Mouse (Mus musculus) urinary bladder, adult 2 months (tissue): ENCODE data around the gene Etl4. TPM values are rescaled to one million over a fixed set of nuclear protein-coding genes. Genes with fewer than 3 reads are reported as not detected.

Experiments used
- DNase-seq: peaks from one replicate; pipeline ENCODE4 v3.0.0; 2022; ENCODE audit warnings: low spot score
- polyA plus RNA-seq: library from polyadenylated mRNA; depleted of rRNA; stranded (reverse); fragments of >200 nt; gene quantifications from 2 replicates; pipeline ENCODE4 v1.2.3, GENCODE M21; 2012

Etl4 gene
- polyA plus RNA-seq, 1 experiment = 40.5 TPM

DNA sequence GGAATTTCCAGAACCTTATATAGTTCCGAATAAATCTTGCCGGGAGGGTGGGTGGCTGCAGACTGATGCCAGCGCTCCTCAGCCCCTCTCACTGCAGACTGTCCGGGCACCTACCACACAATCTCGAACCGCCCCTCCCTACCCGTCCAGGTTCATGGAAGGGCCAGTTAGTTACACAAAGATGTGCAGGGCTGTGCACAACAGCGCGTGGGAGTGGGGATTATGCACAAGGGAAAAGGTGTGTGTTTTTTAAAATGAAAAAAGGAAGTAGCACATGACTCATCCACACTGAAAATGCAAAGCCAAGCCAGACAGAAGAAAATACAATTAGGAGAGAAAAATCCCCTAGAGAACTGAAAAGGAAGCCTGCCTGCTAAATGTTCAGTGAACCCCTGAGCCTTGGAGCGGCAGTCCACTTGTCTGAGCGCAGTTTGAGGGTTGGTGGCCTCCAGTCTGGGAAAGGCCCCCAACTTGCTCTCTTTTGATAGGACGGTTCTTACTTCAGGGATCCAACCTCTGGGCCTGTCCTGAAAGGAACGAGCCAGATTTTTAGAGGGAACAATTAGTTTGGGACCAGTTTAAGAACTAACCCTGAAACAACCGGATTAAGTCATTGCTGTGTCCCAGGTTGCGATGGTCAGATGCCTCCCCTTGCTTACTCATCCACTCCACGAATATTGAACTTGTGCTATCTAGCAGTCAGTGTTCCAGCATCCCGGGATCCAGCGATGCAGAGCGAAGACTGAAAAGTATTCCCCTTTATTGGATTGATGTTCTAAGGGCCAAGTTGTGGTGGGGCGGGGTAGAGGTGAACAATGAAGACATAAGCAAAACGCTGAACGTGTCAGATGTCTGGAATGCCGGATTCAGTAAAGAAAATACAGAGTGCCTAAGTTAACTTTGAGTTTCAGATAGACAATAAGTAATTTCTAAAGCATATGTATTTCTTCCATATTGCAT, 611.3 kb downstream of the Etl4 start:
- DNase-seq = no peak

GRCm38 (mm10) chr2:20521686-20522285, 612.2 kb downstream of the Etl4 start:
- no peak for DNase-seq

- DNase-seq = no peak
Measured at GRCm38 (mm10) chr2:20523636-20524035, 614.1 kb downstream of the Etl4 start.

DNA sequence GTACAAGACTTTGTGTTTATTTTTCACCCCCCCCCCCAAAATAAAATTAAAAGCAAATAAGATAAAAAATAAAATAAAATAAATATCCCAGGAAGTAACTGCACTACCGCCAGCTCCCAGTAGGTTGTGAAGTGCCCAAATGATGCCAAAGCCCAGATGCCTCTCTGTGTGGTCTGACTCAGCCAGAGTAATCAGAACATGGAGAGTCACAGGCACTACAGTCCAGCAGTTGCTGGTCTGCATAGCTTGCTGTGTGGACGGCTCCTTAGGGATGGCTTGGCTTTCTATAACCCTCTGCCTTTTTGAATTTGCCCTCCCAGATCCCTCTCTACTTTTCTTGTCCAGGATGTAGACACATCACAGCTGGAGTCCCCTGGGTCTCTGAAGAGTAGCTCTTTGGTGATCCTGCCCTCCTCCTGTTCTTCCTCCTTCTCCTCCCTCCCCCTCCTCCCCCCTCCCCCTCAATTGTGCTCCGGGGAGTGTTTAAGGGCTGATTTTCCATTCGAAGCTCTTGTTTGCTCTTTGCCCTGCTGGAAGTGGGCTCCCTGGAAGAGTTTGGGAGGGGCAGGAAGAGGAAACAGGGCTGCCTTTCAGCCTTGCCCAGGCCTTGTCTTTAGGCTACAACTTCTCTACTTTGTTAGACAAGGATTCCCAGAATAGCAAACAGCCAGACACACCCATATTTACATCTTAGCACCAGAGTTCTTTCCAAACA, 616.5 kb downstream of the Etl4 start:
- DNase-seq = no peak

DNA sequence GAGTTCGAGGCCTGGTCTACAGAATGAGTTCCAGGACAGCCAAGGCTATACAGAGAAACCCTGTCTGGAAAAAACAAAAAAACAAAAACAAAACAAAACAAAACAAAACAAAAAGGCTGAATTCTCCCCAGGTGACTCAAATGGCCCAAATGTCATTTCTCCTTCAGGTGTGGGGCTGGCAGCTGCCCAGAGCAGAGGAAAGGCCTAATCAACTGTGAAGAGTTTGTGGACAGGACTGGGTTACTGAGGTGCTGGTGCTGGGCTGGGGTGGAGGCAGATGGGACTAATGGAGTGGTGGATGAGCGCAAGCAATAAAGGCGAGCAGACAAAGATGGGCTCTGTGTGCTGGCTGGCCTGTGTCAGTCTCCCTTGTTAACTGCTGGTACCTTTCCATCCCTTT, 617.3 kb downstream of the Etl4 start:
- no peak for DNase-seq

DNA sequence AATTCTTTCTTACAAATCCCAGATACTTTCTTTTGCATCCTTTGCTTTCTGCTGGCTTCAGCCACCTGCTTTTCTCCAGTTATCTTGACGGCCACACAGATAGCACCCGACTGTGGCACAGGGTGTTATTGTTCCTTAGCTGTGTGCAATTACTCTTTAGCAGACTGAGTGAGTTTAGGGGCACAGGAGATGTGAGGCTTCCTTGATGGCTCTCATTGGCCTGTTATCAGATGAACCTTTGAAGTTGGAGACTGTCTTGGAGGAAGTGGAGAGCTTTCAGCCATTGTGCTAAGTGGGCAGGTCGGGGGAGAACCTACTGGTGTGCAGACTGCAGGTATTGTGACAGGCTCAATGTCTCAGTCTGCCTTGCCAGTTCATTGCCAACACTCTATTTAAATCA, 623.0 kb downstream of the Etl4 start:
- no peak for DNase-seq

- no peak for DNase-seq
Measured at GRCm38 (mm10) chr2:20537785-20538184, 628.2 kb downstream of the Etl4 start.

- no peak for DNase-seq
Measured at GRCm38 (mm10) chr2:20538871-20539270, 629.3 kb downstream of the Etl4 start.

DNA sequence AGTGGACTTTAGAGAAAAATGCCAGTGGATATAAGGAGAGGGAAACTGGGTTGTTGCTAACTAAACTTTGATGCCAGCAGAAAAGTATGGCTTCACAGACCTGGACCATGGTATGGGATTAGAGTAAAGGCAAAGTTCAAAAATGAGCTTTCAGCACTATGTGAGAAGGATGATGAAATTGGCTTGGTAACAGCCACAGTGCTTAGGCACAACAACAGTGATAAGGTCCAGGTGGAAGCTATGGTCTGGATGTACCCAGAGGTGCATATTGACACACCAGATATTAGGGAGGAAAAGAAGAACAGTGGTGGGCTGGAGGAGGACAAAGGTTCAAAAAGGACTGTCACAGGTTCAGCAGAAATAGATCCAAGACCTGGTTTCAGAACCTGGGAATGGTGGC, 631.7 kb downstream of the Etl4 start:
- DNase-seq = no peak

DNA sequence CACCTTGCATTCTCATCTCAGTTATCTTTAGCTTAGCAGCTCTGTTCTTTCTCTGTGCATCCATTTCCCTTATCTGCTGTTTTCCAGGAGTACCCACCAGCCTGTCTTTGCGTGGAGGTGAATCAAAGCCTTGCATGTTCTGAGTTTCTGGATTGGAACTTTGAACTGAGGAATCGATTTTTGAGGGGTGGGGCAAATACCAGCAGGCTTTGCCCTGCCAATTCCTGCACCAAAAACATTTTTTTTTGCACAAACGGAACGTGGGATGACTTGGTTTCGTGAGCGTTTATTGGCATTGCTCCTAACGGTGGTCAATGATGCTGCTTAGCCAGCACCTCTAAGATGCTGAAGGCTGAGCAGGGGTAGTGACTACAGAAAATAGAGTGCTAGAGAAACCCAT, 632.7 kb downstream of the Etl4 start:
- no peak for DNase-seq

DNA sequence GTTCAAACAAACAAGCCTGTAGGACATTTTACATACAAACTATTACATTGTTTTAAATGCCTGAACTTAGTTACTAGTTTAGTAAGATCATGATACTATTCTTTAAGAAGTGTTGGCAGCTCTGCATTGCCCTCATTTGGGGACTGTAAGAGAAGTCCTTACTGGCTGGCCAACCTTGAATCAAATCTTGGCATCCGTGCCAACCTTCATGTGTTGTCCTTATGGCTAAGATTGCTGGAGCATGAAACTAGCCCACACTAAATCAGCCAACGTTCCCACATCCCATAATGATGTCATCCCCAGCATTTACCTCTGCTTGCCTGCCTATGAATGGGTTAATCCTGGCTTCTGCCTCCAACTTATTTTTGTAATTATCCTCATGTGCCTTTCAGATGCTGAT, 636.0 kb downstream of the Etl4 start:
- no peak for DNase-seq

- no peak for DNase-seq
Measured at GRCm38 (mm10) chr2:20546496-20547348, 637.1 kb downstream of the Etl4 start.

DNA sequence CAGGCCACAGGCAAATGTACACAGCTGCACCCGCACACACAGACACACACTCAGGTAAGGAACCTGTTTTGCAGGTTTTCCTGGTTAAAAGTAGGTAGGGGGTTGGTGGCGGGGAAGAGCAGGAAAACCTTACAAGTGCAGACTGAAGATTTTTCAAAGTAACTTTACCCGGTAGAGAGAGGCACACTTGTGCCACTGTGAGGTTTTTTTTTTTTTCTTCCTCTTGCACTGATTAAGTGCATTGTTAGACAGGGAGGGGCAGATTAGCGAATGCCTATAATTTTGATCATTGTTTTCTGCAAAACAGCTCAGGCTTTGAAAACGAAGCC, 637.7 kb downstream of the Etl4 start:
- DNase-seq = no peak

- no peak for DNase-seq
Measured at GRCm38 (mm10) chr2:20547686-20548624, 638.4 kb downstream of the Etl4 start.

GRCm38 (mm10) chr2:20549065-20549464, 639.5 kb downstream of the Etl4 start:
- no peak for DNase-seq

- DNase-seq = no peak
Measured at GRCm38 (mm10) chr2:20549996-20550395, 640.4 kb downstream of the Etl4 start.

DNA sequence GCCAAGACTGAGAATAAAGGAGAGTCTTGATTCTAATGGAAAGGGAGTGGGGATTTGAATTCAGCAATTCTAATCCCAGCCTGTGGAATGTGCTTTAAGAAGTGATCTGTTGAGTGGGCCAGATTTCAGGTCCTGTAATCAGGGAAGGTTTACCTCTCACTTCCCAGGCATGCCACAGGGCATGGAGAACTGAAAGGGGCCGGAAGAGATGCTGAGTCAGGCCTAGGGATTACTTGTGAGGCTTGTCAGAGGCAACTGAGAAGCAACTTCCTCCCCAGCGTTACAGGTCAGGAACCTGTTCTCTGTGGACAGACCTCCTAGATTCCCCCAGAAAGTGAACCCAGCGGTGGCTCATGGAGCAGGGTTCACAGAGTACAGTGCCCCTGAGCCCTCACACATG, 646.1 kb downstream of the Etl4 start:
- DNase-seq = no peak

GRCm38 (mm10) chr2:20559083-20559482, 649.5 kb downstream of the Etl4 start:
- DNase-seq = no peak

- DNase-seq = no peak
Measured at GRCm38 (mm10) chr2:20559723-20560122, 650.1 kb downstream of the Etl4 start.

- no peak for DNase-seq
Measured at GRCm38 (mm10) chr2:20560581-20560980, 651.0 kb downstream of the Etl4 start.

- no peak for DNase-seq
Measured at GRCm38 (mm10) chr2:20563036-20563435, 653.5 kb downstream of the Etl4 start.
